Mouse (Mus musculus): ENCODE measurements around the gene Arap1.

DNA sequence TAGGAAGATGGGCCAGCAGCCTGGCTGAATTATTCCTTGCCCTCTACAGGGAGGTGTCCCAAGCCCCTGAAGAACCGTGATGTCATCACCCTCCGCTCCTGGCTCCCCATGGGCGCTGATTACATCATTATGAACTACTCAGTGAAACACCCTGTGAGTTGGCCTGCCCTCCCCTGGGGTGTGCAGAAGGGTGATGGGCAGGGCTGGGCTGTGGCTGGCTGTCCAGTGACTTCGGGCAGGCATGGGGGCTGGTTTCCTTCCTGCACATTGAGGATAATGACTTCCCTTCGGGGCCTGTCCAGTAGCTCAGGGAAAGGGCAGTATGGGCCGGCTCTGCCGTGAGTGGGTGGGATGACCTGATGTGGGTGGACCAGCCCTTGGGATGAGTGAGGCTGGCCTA is 4.7 kb upstream of the Arap1 start:
- no peak for TF ChIP-seq CTCF (IDR thresholded peaks at IDR 0.05; ENCODE audit: borderline replicate concordance, insufficient read depth, low read length)
- no peak for TF ChIP-seq POLR2A (IDR thresholded peaks at IDR 0.05; ENCODE audit: low read depth, low read length)

All from embryonic fibroblast, embryonic 13.5 days (primary cell).